Mouse (Mus musculus): ENCODE measurements at regions not wholly inside any gene's neighbourhood (a gene's known extent, or its start where the extent isn't known, plus 50 kb on each side); places are given as distances from the start of the nearest gene placed in this dataset.

DNA sequence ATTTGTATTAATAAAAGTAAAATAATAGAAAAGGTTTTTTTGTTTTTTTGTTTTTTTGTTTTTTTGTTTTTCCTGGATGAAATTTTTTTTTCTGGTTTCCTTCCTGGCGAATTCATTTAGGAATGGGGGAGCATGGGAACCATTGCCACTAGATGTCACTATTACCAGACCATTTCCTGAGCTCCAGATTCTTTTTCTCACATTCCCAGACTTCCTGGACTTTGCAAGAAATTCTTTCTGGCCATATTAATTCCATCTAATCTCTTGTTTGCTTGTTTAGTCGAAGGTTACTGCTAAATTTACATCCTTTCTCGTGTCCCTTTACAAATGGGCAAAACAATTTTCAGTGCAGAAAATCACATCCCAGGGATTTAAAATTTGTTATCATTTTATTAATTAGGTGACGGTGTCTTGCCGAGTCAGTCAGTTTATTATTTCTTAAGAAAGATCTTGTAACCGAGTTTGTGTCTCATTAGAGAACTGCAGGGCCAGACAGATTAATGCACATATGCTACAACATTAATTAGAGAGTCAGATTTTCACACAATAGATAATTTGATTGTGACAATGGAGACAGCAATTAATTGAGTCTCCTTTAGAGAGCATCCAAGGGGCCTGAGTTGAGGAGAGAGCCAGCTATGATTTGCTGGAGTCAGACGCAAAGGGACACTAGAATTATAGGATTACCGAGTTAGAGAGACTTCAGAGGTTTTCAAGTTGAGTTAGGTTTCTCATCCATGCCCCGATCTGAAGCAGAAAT is 1702.5 kb upstream of the Tenm2 start:
- peak; percentile 65 for TF ChIP-seq CTCF (IDR thresholded peaks at IDR 0.05)
- DNase-seq (ENCODE audit: extremely low spot score in 1 of 2, low spot score in 2 of 2): no peak
- Histone ChIP-seq H3K4me3 (no peak overlapping the region), H3K27ac (no peak overlapping the region)
- intact Hi-C loops (cut with DNase I): loop anchor here (2.0 to 5.0 kb wide), 3 partner anchors 1209 to 1662 kb away; no protein-coding TSS in a partner anchor

Data from left cerebral cortex, adult 2 months (tissue).